Comparison of ENCODE assay signal across 1 mouse cellular context in genomic region chr14:34188629-34189028, GRCm38 (mm10).
TF ChIP-seq lines count a peak whose summit lies in the region.

No protein-coding gene starts in this region.

TF ChIP-seq in CH12.LX, 34 proteins besides CTCF, POLR2A, EP300 and RAD21 (continued from another document):
- TF ChIP-seq ELF1 (IDR thresholded peaks at IDR 0.05; ENCODE audit: low read depth, low read length) (peak; percentile 42; the same call in 1 of the 2 replicates), ZC3H11A (IDR thresholded peaks at IDR 0.05; ENCODE audit: low read depth, low read length) (peak; percentile 35), MAX (IDR thresholded peaks at IDR 0.05; ENCODE audit: low read length) (no peak), SMC3 (IDR thresholded peaks at IDR 0.05; ENCODE audit: low read depth, low read length) (peak; percentile 89), MAZ (IDR thresholded peaks at IDR 0.05; ENCODE audit: low read depth, low read length) (0 out of 2 replicates have a peak, but pooled peaks have one; percentile 42), PAX5 (IDR thresholded peaks at IDR 0.05; ENCODE audit: low read length) (no peak), IRF4 (IDR thresholded peaks at IDR 0.05; ENCODE audit: low read depth, low read length) (peak; percentile 49; the same call in 1 of the 2 replicates), MEF2A (IDR thresholded peaks at IDR 0.05; ENCODE audit: borderline replicate concordance, low read depth, low read length) (peak; percentile 35; the same call in 1 of the 2 replicates), ZMIZ1 (IDR thresholded peaks at IDR 0.05; ENCODE audit: low read depth, low read length) (no peak), JUN (IDR thresholded peaks at IDR 0.05; ENCODE audit: insufficient read depth, low read depth, low read length) (no peak), ETS1 (conservative IDR thresholded peaks at IDR 0.05; ENCODE audit: low read depth, low read length) (no peak), CHD2 (IDR thresholded peaks at IDR 0.05; ENCODE audit: low read length) (no peak), GABPA (IDR thresholded peaks at IDR 0.05; ENCODE audit: insufficient replicate concordance, low read depth, low read length) (no peak), TCF12 (IDR thresholded peaks at IDR 0.05; ENCODE audit: low read depth, low read length) (0 out of 2 replicates have a peak, but pooled peaks have one; percentile 39)
TF ChIP-seq in CH12.LX: peak in this region for 8.
